Mouse (Mus musculus): ENCODE data around the gene Magi1. TPM values are rescaled to one million over a fixed set of nuclear protein-coding genes. Genes with fewer than 3 reads are reported as not detected.

Magi1 gene
- polyA plus RNA-seq, 2 experiments from 2014 or later = 6.4 TPM; not detected in 1

DNA sequence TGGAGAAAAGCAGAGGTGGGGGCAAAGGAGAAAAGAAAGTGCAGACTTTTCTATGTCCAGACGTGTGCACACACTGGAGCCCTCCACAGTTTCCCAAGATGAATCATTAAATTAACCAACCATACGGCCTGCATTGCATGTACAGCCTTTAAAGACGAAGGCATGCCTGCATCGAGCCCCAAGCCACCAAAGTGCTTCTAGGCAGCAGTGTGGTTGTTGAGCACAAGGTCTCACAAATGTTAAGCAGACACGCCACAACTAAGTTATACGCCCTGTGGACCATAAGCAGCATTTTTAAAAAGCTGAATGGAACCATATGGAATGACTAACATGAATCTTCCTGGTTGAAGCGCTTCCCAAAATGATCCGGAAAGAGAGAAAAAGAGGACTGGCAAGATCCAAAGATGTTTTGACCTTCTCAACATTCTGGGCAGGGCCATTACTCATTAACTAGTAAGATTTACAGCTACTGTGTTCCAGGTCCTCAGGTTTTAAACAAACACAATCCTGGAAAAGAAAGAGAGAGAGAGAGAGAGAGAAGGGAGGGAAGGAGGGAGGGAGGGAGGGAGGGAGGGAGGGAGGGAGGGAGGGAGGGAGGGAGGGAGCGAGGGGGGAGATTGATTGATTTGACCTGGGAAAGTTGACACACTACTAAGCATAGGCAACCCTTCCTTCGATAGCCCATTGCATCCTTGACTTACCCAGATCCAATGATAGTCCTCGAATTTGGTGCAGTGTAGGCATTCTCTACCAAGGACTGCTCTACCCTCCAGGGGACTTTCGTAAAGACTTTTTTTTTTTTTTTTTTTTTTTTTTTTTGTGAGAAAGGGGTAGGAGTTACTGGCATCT is 26.5 kb downstream of the Magi1 start:
- no peak for ATAC-seq

DNA sequence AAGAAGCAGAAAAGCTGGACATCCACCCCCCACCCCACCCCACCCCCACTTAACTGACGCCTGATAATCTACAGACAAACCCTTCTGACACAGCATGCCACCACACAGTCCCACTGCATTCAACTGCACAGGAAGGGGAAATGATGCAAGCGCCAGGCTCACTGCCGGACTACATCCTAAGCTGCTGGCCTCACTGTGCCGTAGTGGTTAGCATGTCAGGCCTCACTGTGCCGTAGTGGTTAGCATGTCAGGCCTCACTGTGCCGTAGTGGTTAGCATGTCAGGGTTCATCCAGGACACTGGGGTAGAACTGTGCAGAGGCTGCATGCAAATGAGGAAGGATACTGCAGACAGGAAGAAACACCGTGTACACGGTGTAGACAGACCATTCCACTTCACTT is 29.8 kb downstream of the Magi1 start:
- no peak for ATAC-seq

DNA sequence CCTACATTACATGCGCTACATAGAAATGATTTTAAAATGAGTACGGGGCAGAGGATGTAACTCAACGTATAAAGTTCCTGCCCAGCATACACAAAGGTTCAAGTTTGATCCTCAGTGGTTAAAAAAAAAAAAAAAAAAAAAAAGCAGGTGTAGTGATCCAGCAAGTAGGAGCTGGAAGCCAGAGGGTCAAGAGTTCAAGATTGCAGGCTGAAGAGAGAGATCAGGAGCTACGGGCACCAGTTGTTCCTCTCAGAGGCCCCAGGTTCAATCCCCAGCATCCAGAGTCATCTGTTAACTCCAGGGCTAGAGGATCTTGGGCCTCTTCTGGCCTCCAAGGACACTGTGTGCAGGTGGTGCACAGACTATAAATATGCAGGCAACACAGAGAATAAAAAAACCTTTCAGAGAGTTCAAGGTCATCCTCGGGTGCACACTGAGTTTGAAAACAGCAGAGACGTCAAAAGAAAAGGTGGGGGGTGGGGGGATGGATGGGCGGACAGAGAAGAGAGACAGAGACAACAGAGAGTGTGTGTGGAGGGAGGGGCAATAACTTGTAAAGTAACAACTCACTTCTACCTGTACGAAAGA is 32.3 kb downstream of the Magi1 start:
- no peak for ATAC-seq

DNA sequence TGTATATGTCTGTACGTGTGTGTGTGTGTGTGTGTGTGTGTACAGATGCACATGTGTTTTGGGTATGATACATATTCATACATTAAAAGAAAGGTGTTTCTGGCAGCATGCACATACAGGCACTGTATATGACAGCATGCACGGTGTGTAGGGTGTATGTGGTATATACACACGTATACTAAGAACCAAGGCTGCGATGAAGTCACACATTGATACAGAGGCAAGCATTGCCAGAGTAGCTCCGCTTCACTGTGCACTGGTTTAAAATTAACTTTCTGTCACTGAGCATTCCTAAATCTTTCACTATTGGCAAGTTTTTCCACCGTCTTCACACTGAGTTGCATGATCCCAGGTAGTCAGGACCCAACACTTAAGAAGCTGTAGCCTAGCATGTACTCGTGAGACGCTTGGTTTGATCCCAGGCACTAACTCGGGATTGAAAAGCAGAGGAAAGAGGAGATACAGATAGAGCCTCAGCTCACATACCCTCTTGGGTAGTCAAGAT is 34.4 kb downstream of the Magi1 start:
- ATAC-seq = no peak

- no peak for ATAC-seq
These were observed 42.5 kb downstream of the Magi1 start for GRCm38 (mm10) chr6:94241251-94241650.

GRCm38 (mm10) chr6:94238643-94239042 is 45.1 kb downstream of the Magi1 start:
- ATAC-seq = no peak

DNA sequence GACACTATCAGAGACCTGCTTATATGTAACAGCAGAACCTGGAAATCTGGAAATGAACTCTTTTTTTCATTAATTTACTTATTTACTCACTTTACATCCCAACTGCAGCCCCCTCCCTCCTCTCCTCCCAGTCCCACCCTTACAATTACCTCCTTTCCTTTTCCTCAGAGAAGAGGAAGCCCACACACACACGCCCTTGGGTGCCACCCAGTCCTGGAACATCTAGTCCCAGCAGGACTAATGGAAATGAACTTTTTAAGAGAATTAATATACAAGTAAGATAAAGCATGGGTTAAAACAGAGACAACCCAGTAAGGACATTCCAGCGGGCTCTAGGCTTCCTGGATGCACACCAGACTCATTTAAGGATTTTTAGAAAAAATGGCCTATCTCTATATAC is 46.8 kb downstream of the Magi1 start:
- ATAC-seq = no peak

- ATAC-seq = no peak
These were observed 51.4 kb downstream of the Magi1 start for GRCm38 (mm10) chr6:94232243-94232785.

- ATAC-seq = no peak
These were observed 51.9 kb downstream of the Magi1 start for GRCm38 (mm10) chr6:94231831-94232230.

GRCm38 (mm10) chr6:94231367-94231766 is 52.4 kb downstream of the Magi1 start:
- no peak for ATAC-seq

DNA sequence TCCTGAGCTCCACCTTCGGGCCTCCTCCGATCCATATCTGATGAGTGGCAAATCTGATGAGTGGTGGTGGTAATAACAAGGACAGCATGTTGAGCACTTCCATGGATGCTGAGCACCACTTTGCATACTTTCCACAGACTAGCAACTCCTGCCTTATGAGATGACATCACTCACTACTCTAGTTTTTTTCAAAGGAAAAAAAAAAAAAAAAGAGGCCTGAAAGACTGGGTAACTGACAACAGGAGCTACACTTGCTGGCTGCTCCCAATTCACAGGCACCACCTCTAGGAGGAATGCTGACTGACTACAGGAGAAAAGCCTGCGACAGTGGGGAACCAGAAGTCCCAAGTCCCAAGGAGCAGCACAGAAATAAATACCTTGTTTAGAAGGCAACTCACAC is 52.8 kb downstream of the Magi1 start:
- ATAC-seq = no peak

DNA sequence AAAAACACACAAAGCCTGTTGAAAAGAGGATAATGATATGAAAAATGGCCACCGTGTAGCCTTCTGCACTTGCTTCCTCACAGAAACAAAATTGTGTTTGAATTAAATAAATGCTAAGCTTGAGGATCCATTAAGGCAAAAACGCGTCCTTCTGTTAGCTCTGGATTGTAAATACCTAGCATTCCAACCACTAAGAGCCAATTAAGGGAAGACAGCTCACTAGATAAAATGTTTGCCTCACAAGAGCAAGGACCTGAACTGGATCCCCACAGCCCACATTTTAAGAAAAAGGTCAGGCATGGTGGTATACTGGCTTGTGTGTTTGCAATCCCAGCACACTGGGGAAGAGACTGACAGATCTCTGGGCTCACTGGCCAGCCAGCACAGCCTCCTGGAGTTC is 53.6 kb downstream of the Magi1 start:
- no peak for ATAC-seq

GRCm38 (mm10) chr6:94226262-94226661 is 57.5 kb downstream of the Magi1 start:
- no peak for ATAC-seq

DNA sequence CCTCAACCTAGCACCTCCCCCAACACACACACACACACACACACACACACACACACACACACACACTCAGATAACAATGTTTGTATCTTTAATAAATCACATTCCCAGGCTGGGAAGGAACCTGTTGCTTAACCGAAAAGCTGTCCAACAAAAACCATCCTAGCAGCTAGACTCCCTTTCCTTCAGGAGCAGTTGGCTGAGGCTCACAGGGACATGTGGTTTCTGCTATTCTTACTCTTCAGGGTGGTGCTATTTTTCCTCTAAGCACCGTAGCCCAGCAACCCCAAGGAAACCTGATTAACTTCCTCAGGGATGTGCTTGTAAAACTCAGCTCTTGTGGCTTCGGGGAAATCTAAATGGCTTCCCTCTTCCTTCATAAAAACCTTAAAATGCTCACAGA is 57.9 kb downstream of the Magi1 start:
- ATAC-seq = no peak

GRCm38 (mm10) chr6:94225091-94225490 is 58.6 kb downstream of the Magi1 start:
- no peak for ATAC-seq

GRCm38 (mm10) chr6:94222253-94222652 is 61.5 kb downstream of the Magi1 start:
- no peak for ATAC-seq

GRCm38 (mm10) chr6:94221750-94222149 is 62.0 kb downstream of the Magi1 start:
- no peak for ATAC-seq

DNA sequence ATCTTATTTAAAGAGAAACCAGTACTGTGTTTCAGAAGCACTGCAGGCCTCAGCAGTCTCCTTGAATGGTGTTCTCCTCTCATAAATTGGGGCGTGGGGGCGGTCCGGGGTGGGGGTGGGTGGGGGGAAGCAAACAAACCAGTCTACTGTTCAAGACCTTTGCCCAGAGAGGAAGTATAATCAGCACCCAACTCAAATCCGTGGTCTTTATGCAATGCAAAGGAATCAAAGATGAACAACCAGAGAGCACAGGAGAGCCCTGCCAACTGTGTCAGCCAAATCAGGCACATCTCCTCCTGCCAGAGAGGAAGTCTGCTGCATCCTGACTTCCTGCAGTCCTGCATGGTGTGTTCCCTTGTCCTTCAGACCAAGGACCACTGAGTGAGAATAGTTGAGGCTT is 65.6 kb downstream of the Magi1 start:
- no peak for ATAC-seq

DNA sequence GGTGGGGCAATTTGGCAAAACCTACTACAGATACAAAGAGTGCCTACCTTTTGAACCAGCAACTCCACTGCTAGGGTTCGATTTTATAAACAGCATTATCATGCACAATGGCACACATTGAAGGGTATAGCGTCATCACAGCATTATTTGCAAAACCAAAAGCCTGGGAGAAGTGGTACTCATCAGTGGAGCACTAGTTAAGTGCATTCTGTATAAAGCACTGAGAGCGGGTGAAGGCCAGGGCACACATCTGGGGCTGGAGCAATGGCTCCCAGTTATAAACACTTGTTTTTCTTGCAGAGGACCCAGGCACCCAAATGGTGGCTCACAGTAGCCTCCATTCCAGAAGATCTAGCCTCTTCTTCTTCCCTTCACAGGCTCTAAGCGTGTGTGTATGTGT is 67.9 kb downstream of the Magi1 start:
- no peak for ATAC-seq

DNA sequence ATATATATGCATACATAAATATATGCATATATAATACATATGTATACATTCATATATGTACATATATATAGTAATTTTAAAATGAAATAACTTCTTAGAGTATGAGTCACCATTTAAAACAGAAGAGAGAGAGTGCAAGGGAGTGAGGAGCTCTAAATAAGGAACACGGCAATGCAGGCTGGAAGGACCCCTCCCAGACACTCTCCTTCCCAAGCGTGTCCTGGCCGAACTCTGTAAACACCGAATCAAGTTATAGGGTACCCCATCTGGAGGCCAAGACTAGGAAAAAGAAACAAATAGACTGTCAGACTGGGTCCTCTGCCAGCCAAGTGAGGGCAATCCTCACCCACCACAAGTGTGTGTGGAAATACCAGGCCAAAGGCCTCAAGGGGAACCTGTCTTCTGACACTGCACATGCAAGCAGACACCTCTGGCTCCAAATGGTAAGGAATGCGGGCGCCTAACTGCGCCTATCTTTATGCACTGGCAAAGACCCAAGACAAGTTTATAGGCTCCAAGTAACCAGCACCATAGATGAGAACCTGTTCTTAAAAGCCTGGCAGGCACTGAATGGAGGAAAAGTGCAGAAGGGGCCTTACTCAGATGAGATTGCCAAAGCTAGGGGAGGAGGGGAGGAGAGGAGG is 68.7 kb downstream of the Magi1 start:
- no peak for ATAC-seq

DNA sequence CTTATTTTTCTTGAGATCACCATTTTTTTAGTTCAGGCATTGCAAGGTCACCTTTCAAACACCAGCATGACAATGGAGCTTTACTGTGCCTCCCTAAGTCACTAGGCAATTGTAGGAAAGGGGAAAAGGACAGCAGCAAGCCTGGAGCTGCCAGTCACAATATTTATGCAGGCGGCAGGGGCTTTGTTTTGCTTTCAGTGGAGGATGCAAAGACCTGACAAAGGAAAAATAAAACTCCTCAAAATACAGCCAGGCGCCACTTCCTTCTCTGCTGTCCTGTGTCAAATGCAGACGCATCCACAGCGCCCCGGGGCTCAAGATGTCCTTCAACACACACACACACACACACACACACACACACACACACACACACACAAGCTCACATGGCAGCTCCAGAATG is 77.8 kb downstream of the Magi1 start:
- ATAC-seq = no peak

- ATAC-seq = no peak
These were observed 80.0 kb downstream of the Magi1 start for GRCm38 (mm10) chr6:94203642-94204145.

- no peak for ATAC-seq
These were observed 81.8 kb downstream of the Magi1 start for GRCm38 (mm10) chr6:94201940-94202339.

Data from activated CD4-positive, CD25-positive, alpha-beta regulatory T cell, adult 4 months (primary cell).